Mouse (Mus musculus): ENCODE measurements around the gene Izumo2. TPM values are rescaled to one million over a fixed set of nuclear protein-coding genes. Genes with fewer than 3 reads are reported as not detected.

The Izumo2 gene
- polyA plus RNA-seq, 1 experiment from 2014 or later: not detected

- Histone ChIP-seq H3K4me2 (replicated peaks; ENCODE audit: low read depth, low read length) (peak overlapping the region; percentile 46), H3K4me1 (ENCODE audit: insufficient read depth, low read depth, low read length) (peaks cover 4% of the 10 kb centered on the region; the same call in 1 of the 2 replicates), H3K9me3 (ENCODE audit: low read length) (no peaks in the 10 kb centered on the region), H3K27me3 (replicated peaks; ENCODE audit: insufficient read depth, low read length) (0 out of 2 replicates have a peak, but pooled peaks cover 5% of the 10 kb centered on the region), H3K9ac (replicated peaks; ENCODE audit: low read depth) (peak overlapping the region; percentile 54), H3K27ac (ENCODE audit: low read length) (peak overlapping the region; percentile 91), H3K4me3 (ENCODE audit: low read depth, low read length) (peak overlapping the region; percentile 36), H3K36me3 (ENCODE audit: insufficient read depth, low read length) (no peaks in the 10 kb centered on the region)
- TF ChIP-seq CTCF (IDR thresholded peaks at IDR 0.05) (no peak), EP300 (IDR thresholded peaks at IDR 0.05) (0 out of 2 replicates have a peak, but pooled peaks have one; percentile 20)
- 47% methylated on average over 13 of the region's 13 CpGs for WGBS
- ATAC-seq: peak; percentile 69
- DNase-seq (ENCODE audit: low spot score): peak; percentile 85
Measured at GRCm38 (mm10) chr7:44667996-44668738, 40.4 kb upstream of the Izumo2 start.

GRCm38 (mm10) chr7:44669103-44669502 is 39.4 kb upstream of the Izumo2 start:
- Histone ChIP-seq H3K27me3 (replicated peaks; ENCODE audit: insufficient read depth, low read length) (0 out of 2 replicates have a peak, but pooled peaks cover 5% of the 10 kb centered on the region), H3K27ac (ENCODE audit: low read length) (peak overlapping the region; percentile 91), H3K36me3 (ENCODE audit: insufficient read depth, low read length) (no peaks in the 10 kb centered on the region), H3K4me2 (replicated peaks; ENCODE audit: low read depth, low read length) (peak overlapping the region; percentile 46), H3K9ac (replicated peaks; ENCODE audit: low read depth) (peak overlapping the region; percentile 54), H3K9me3 (ENCODE audit: low read length) (no peaks in the 10 kb centered on the region), H3K4me1 (ENCODE audit: insufficient read depth, low read depth, low read length) (peaks cover 4% of the 10 kb centered on the region; the same call in 1 of the 2 replicates), H3K4me3 (ENCODE audit: low read depth, low read length) (peak overlapping the region; percentile 36)
- ATAC-seq (peak; percentile 70), DNase-seq (ENCODE audit: low spot score) (peak; percentile 90)
- peak; percentile 46; the same call in 1 of the 2 replicates for TF ChIP-seq EP300 (IDR thresholded peaks at IDR 0.05)
- TF ChIP-seq CTCF (IDR thresholded peaks at IDR 0.05): peak; percentile 25; the same call in 1 of the 2 replicates
- 11% methylated on average over 21 of the region's 21 CpGs for WGBS

GRCm38 (mm10) chr7:44670803-44671202 is 37.7 kb upstream of the Izumo2 start, which contains the start of gene Myh14:
Myh14 (minus strand) TSS chr7:44670843.
- H3K9me3 ChIP-seq (ENCODE audit: low read length): no peaks in the 10 kb centered on the region
- H3K36me3 ChIP-seq (ENCODE audit: insufficient read depth, low read length): no peaks in the 10 kb centered on the region
- 2% methylated on average over 23 of the region's 23 CpGs for WGBS
- no peak; the same call in 1 of the 2 replicates for TF ChIP-seq CTCF (IDR thresholded peaks at IDR 0.05)
- no peak for TF ChIP-seq EP300 (IDR thresholded peaks at IDR 0.05)
- ATAC-seq (peak; percentile 86), DNase-seq (ENCODE audit: low spot score) (peak; percentile 94)
- peak within 1 kb of the TSS; percentile 91 for H3K27ac ChIP-seq (ENCODE audit: low read length)
- peaks cover 4% of the 10 kb centered on the region; the same call in 1 of the 2 replicates for H3K4me1 ChIP-seq (ENCODE audit: insufficient read depth, low read depth, low read length)
- H3K9ac ChIP-seq (replicated peaks; ENCODE audit: low read depth): no peak within 1 kb of the TSS
- H3K4me2 ChIP-seq (replicated peaks; ENCODE audit: low read depth, low read length): peak within 1 kb of the TSS; percentile 42; the same call in 1 of the 2 replicates
- 0 out of 2 replicates have a peak, but pooled peaks cover 5% of the 10 kb centered on the region for H3K27me3 ChIP-seq (replicated peaks; ENCODE audit: insufficient read depth, low read length)
- 0 out of 2 replicates have a peak within 1 kb of the TSS, but pooled peaks have one; percentile 4 for H3K4me3 ChIP-seq (ENCODE audit: low read depth, low read length)

- 55% methylated on average over 5 of the region's 5 CpGs for WGBS
- H3K9me3 ChIP-seq (ENCODE audit: low read length): no peaks in the 10 kb centered on the region
- no peaks in the 10 kb centered on the region for H3K36me3 ChIP-seq (ENCODE audit: insufficient read depth, low read length)
- no peak overlapping the region for H3K27ac ChIP-seq (ENCODE audit: low read length)
- H3K4me3 ChIP-seq (ENCODE audit: low read depth, low read length): no peak overlapping the region
- no peak overlapping the region for H3K9ac ChIP-seq (replicated peaks; ENCODE audit: low read depth)
- ATAC-seq: no peak
- 0 out of 2 replicates have a peak, but pooled peaks cover 5% of the 10 kb centered on the region for H3K27me3 ChIP-seq (replicated peaks; ENCODE audit: insufficient read depth, low read length)
- TF ChIP-seq EP300 (IDR thresholded peaks at IDR 0.05) (no peak), CTCF (IDR thresholded peaks at IDR 0.05) (no peak)
- peaks cover 4% of the 10 kb centered on the region; the same call in 1 of the 2 replicates for H3K4me1 ChIP-seq (ENCODE audit: insufficient read depth, low read depth, low read length)
- DNase-seq (ENCODE audit: low spot score): peak; percentile 33
- no peak overlapping the region for H3K4me2 ChIP-seq (replicated peaks; ENCODE audit: low read depth, low read length)
Measured at GRCm38 (mm10) chr7:44672193-44672592, 36.3 kb upstream of the Izumo2 start.

GRCm38 (mm10) chr7:44674511-44674910 is 34.0 kb upstream of the Izumo2 start:
- no peak overlapping the region for H3K9ac ChIP-seq (replicated peaks; ENCODE audit: low read depth)
- H3K9me3 ChIP-seq (ENCODE audit: low read length): no peaks in the 10 kb centered on the region
- DNase-seq (ENCODE audit: low spot score) (no peak), ATAC-seq (no peak)
- 0 out of 2 replicates have a peak, but pooled peaks cover 5% of the 10 kb centered on the region for H3K27me3 ChIP-seq (replicated peaks; ENCODE audit: insufficient read depth, low read length)
- no peak overlapping the region for H3K4me3 ChIP-seq (ENCODE audit: low read depth, low read length)
- no peaks in the 10 kb centered on the region for H3K36me3 ChIP-seq (ENCODE audit: insufficient read depth, low read length)
- WGBS: 68% methylated on average over 4 of the region's 4 CpGs
- H3K4me2 ChIP-seq (replicated peaks; ENCODE audit: low read depth, low read length): no peak overlapping the region
- no peak for TF ChIP-seq CTCF (IDR thresholded peaks at IDR 0.05)
- no peak for TF ChIP-seq EP300 (IDR thresholded peaks at IDR 0.05)
- no peak overlapping the region for H3K27ac ChIP-seq (ENCODE audit: low read length)
- peaks cover 4% of the 10 kb centered on the region; the same call in 1 of the 2 replicates for H3K4me1 ChIP-seq (ENCODE audit: insufficient read depth, low read depth, low read length)

GRCm38 (mm10) chr7:44675171-44675570 is 33.4 kb upstream of the Izumo2 start:
- no peak overlapping the region for H3K4me2 ChIP-seq (replicated peaks; ENCODE audit: low read depth, low read length)
- no peaks in the 10 kb centered on the region for H3K36me3 ChIP-seq (ENCODE audit: insufficient read depth, low read length)
- no peak for ATAC-seq
- peaks cover 4% of the 10 kb centered on the region; the same call in 1 of the 2 replicates for H3K4me1 ChIP-seq (ENCODE audit: insufficient read depth, low read depth, low read length)
- TF ChIP-seq CTCF (IDR thresholded peaks at IDR 0.05) (no peak), EP300 (IDR thresholded peaks at IDR 0.05) (no peak)
- no peak for DNase-seq (ENCODE audit: low spot score)
- H3K27ac ChIP-seq (ENCODE audit: low read length): no peak overlapping the region
- H3K4me3 ChIP-seq (ENCODE audit: low read depth, low read length): no peak overlapping the region
- no peaks in the 10 kb centered on the region for H3K9me3 ChIP-seq (ENCODE audit: low read length)
- 0 out of 2 replicates have a peak, but pooled peaks cover 5% of the 10 kb centered on the region for H3K27me3 ChIP-seq (replicated peaks; ENCODE audit: insufficient read depth, low read length)
- 74% methylated on average over 6 of the region's 6 CpGs for WGBS
- no peak overlapping the region for H3K9ac ChIP-seq (replicated peaks; ENCODE audit: low read depth)
